Mouse (Mus musculus): ENCODE measurements around the gene Itgb5. TPM values are rescaled to one million over a fixed set of nuclear protein-coding genes. Genes with fewer than 3 reads are reported as not detected.

Itgb5 gene
- total RNA-seq, 1 experiment from 2014 or later: 10.5 TPM

- 0 out of 2 replicates have a peak, but pooled peaks have one; percentile 19 for ATAC-seq (ENCODE audit: extremely low read depth, insufficient number of reproducible peaks, low FRiP score, poor library complexity, severe bottlenecking)
Measured at GRCm38 (mm10) chr16:33891561-33892281, 62.3 kb downstream of the Itgb5 start.

- no peak for ATAC-seq (ENCODE audit: extremely low read depth, insufficient number of reproducible peaks, low FRiP score, poor library complexity, severe bottlenecking)
Measured at GRCm38 (mm10) chr16:33892539-33892938, 63.1 kb downstream of the Itgb5 start.

DNA sequence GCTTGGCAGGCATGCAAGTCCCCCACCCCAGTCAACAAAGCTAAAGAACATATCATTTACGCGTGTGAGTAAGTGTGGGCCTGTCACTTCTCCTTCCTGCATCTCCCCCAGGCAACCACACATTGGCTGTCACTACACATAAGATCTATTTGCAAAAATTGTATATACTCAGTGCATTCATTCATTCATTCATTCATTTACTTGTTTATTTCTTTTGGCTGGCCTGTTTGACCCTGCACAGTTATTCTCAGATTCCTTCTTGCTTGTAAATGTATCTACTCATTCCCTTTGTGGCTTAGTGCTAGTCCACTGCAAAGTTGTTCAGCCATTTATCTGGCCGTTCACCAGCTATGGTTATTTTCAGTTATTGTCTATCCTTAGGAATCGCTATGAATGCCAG, 64.3 kb downstream of the Itgb5 start:
- no peak for ATAC-seq (ENCODE audit: extremely low read depth, insufficient number of reproducible peaks, low FRiP score, poor library complexity, severe bottlenecking)

DNA sequence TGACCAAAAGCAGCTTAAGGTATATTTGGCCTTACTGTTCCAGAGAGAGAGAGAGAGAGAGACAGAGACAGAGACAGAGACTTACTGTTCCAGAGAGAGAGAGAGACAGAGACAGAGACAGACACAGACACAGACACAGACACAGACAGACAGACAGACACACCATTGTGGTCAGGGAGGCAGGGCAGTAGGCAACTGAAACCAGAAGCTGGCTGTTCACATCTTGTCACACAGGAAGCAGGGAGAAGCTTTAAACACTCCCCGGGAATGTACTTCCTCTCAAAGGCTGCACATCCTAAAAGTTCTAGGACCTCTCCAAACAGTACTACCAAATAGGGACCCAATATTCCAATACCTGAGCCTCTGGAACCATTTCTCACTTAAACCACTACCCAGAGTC, 65.0 kb downstream of the Itgb5 start:
- ATAC-seq (ENCODE audit: extremely low read depth, insufficient number of reproducible peaks, low FRiP score, poor library complexity, severe bottlenecking): no peak

DNA sequence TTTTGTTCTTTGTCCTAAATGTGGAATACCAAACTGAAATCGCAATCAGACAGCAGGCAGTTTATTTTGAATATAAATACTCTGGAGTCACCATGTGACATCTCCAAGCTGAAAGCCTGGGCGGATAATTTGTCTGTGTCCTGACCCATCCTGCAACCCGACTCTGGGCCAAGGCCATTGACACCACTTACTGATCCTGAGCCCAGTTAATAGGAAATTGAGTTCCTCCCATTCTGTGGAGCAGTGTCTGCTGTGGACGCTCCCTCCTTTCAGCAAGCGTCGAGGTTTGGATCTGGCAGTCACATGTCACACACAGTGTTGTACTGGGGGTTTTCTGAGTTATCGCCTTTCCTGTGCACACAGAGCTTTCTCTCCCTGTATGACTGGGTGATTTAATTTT, 66.2 kb downstream of the Itgb5 start:
- no peak for ATAC-seq (ENCODE audit: extremely low read depth, insufficient number of reproducible peaks, low FRiP score, poor library complexity, severe bottlenecking)

GRCm38 (mm10) chr16:33896801-33897200, 67.3 kb downstream of the Itgb5 start:
- ATAC-seq (ENCODE audit: extremely low read depth, insufficient number of reproducible peaks, low FRiP score, poor library complexity, severe bottlenecking): no peak

DNA sequence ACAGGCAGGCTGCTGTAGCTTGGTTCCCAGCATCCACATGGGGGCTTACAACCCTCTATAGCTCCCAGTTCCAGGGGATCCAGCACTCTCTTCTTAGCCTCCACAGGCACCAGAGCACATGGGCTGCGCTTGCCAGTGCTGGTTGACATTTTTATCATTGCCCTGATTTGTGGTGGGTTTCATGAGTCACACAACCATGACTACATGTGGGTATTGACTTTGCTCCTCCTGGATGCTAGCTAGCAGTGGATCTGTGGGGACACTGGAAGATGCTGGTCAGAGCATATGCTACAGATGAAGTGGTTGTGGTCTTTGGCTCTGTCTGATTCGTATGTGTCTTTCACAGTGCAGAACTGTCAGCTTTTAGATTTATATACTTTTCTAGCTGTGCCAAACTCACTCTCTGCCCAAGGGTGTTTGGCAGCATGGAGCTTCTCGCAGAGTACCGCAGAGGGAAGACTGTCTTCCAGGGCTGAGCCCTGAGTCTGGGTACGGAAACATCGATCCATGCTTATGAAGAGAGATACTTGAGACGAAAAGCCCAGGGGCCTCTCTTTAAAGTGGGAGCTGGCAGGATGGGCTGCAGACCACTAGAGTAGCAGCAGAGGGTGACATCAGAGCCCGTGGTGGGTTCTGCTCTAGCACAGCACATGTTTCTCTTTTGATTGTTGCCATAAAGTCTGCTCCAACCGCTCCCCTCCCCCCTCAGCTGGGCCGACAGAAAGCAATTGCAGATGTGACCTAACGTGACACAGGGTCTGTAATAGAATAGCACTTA, 74.4 kb downstream of the Itgb5 start:
- ATAC-seq (ENCODE audit: extremely low read depth, insufficient number of reproducible peaks, low FRiP score, poor library complexity, severe bottlenecking): no peak

DNA sequence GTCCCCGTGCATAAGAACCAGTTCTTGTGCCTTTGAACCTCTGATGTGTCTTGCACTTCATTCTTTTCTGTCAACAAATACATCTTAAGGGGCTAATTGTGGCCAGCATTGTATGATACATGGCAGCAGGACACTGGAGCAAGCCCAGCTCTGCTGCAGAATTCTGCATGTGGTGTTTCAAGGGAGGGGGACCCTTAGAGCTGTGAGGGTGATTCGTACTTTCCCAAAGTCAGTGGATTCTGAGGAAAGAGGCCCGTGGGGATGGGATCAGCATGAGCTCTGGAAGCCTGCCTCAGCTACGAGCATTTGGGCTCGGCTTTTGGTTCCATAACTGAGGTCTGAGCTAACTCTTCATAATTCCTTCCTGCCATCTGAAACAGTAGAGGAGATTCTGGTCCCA, 75.1 kb downstream of the Itgb5 start:
- no peak for ATAC-seq (ENCODE audit: extremely low read depth, insufficient number of reproducible peaks, low FRiP score, poor library complexity, severe bottlenecking)

GRCm38 (mm10) chr16:33908239-33908638, 78.8 kb downstream of the Itgb5 start:
- no peak for ATAC-seq (ENCODE audit: extremely low read depth, insufficient number of reproducible peaks, low FRiP score, poor library complexity, severe bottlenecking)

DNA sequence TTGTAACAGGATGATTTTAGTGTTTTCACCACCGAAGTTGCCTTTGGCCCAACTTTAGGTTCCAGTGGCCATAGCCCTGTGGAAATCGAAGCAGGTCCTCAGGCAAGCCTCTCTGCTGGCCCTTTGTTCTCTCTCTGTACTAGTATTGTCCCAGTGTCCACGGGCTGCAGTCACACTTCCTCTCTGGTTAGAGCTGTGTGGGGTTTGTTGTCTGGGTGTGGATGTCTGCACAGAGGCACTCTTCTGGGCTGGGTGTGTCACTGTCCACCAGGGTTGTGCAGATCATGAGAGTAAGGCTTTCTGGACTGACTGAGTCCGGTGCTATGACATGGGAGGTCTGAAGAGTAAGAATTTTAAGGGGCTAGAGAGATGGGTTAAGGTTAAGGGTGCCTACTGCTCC, 85.5 kb downstream of the Itgb5 start:
- no peak for ATAC-seq (ENCODE audit: extremely low read depth, insufficient number of reproducible peaks, low FRiP score, poor library complexity, severe bottlenecking)

- ATAC-seq (ENCODE audit: extremely low read depth, insufficient number of reproducible peaks, low FRiP score, poor library complexity, severe bottlenecking): no peak
Measured at GRCm38 (mm10) chr16:33916473-33917251, 87.2 kb downstream of the Itgb5 start.

- ATAC-seq (ENCODE audit: extremely low read depth, insufficient number of reproducible peaks, low FRiP score, poor library complexity, severe bottlenecking): no peak
Measured at GRCm38 (mm10) chr16:33917390-33917789, 87.9 kb downstream of the Itgb5 start.

GRCm38 (mm10) chr16:33917926-33918325, 88.5 kb downstream of the Itgb5 start:
- no peak for ATAC-seq (ENCODE audit: extremely low read depth, insufficient number of reproducible peaks, low FRiP score, poor library complexity, severe bottlenecking)

GRCm38 (mm10) chr16:33921514-33921913, 92.0 kb downstream of the Itgb5 start:
- no peak for ATAC-seq (ENCODE audit: extremely low read depth, insufficient number of reproducible peaks, low FRiP score, poor library complexity, severe bottlenecking)

DNA sequence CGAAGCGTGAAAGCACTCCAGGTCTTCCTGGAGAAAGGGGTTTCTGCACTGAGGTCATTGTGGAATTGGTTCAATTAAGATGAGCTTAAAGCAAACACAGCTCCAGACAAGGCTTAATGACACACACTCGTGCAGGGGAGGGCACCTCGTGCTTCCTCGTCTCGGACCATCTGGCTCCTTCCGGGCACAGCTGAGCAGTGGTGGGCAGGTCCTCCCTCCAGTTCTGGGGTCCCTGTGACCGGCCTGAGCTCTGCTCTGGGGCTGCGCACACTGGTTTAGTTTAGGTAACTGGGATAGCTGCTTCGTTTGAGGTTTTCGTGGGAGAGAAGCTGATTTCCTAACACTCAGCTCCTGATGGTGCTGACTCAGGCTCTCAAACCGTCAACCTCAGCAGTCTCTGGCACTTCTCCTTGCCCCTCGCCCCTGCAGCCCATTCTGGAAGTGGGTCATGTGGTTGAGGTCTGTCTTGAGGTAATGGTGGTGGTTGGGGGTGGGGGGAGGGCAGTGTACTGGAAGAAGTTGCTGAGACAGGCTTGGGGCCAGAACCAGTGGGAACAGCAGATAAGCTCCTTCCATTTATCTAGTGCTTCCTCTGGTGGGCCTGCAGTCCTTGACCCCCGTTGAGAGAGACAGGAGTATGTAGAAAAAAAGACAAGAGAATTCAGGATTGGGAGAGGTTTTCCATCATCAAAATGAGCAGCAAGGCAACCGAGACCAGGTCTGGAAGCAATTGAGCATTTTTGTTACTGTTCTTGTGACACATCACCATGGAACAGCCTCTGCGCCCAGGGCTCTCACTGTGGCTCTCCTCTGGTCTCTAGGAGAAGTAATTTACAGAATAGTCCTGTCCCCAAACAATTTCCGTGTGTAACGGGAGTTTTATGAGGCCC, 92.9 kb downstream of the Itgb5 start:
- 0 out of 2 replicates have a peak, but pooled peaks have one; percentile 32 for ATAC-seq (ENCODE audit: extremely low read depth, insufficient number of reproducible peaks, low FRiP score, poor library complexity, severe bottlenecking)

GRCm38 (mm10) chr16:33923001-33923316, 93.5 kb downstream of the Itgb5 start:
- no peak for ATAC-seq (ENCODE audit: extremely low read depth, insufficient number of reproducible peaks, low FRiP score, poor library complexity, severe bottlenecking)

- no peak for ATAC-seq (ENCODE audit: extremely low read depth, insufficient number of reproducible peaks, low FRiP score, poor library complexity, severe bottlenecking)
Measured at GRCm38 (mm10) chr16:33923758-33924157, 94.3 kb downstream of the Itgb5 start.

- ATAC-seq (ENCODE audit: extremely low read depth, insufficient number of reproducible peaks, low FRiP score, poor library complexity, severe bottlenecking): no peak
Measured at GRCm38 (mm10) chr16:33927263-33927824, 97.9 kb downstream of the Itgb5 start.

Data from neutrophil, adult 5-6 weeks (primary cell).